Mouse (Mus musculus) liver, adult 2 months (tissue): Measurements from ENCODE around the gene Rab3c.

Source experiments
- CTCF ChIP-seq: fragments of 200-500 bp; IDR thresholded peaks from 2 replicates; pipeline ENCODE4 v1.5.1; 2011; ENCODE audit warnings: low read depth, low read length, control low read depth
- POLR2A ChIP-seq: fragments of 200-500 bp; IDR thresholded peaks from 2 replicates; pipeline ENCODE4 v1.6.1; 2011; ENCODE audit warnings: low read length, control low read depth; ENCODE audit not compliant: insufficient read depth; ENCODE audit errors: extremely low read depth

DNA sequence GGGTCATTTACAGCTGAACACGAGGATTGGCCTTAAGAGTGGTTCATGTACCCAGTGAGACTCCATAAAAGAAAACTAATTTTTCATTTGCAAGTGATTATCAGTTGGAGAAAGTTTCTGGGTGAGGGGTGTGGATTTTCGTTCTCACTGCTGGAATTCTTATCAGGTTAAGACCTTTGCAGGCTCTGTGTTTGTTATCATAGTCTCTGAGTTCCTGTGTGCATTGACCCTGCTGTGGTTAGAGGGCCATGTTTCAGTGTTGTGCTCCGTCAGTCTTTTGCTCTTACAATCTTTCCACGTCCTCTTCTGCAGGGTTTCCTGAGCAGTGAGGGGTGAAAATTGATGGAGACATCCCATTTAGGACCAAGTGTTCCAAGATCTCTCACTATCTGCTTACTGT is 16.3 kb upstream of the Rab3c start:
- TF ChIP-seq POLR2A (no peak), CTCF (no peak)
